Mouse (Mus musculus): ENCODE data around the gene Wdr73.

- no peak for TF ChIP-seq CTCF (IDR thresholded peaks at IDR 0.05; ENCODE audit: low read depth)
- no peak for TF ChIP-seq EP300 (optimal IDR thresholded peaks at IDR 0.05)
Observed at GRCm38 (mm10) chr7:80932777-80933176, 31.7 kb upstream of the Wdr73 start.

All from stomach, postnatal 0 days (tissue).